ENCODE assay signal across 22 mouse cellular contexts in the genomic region with DNA sequence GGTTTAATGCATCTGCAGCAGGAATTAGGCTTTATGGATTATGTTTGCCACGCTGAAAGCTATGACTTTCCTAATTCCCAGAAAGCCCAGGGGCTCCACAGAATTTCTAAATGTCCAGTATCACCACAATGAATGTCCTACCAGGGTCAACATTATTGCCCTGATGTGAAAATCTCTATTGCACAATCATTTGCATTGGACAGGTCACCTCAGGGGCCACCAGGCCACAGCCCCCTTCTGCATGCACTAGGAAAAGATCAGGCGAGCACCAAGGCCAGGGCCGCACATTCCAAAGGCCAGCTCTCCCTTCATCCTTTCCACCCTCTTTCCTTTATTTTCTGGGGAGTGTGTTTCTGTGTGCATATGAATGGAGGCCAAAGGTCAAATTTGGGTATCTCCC.
"Had no signal": no experiment of that assay in that cellular context is flagged by ENCODE, and none has a peak within 500 bp of the region (broad histone marks: within the 10 kb centered on the region; RNA-seq: fewer than 3 reads in every experiment).

No protein-coding gene starts in this region.

- H3K4me3 ChIP-seq: layer of hippocampus, adult 2 months; left cerebral cortex, adult 2 months; limb, embryonic 13.5 days; lung, embryonic 15.5 days; megakaryocyte, embryonic 14.5 days; midbrain, embryonic 15.5 days; neural tube, embryonic 12.5 days; neural tube, embryonic 15.5 days had no signal

- ATAC-seq: intestine, embryonic 16.5 days; midbrain, embryonic 15.5 days had no signal

- H3K9me3 ChIP-seq: limb, embryonic 13.5 days; lung, embryonic 15.5 days; megakaryocyte, embryonic 14.5 days; midbrain, embryonic 15.5 days; neural tube, embryonic 12.5 days; neural tube, embryonic 15.5 days had no signal

- H3K27me3 ChIP-seq: lung, embryonic 15.5 days; megakaryocyte, embryonic 14.5 days; midbrain, embryonic 15.5 days; neural tube, embryonic 12.5 days; neural tube, embryonic 15.5 days had no signal

- H3K36me3 ChIP-seq: midbrain, embryonic 15.5 days; neural tube, embryonic 15.5 days had no signal

- H3K4me2 ChIP-seq: limb, embryonic 13.5 days; lung, embryonic 15.5 days; midbrain, embryonic 11.5 days; midbrain, embryonic 15.5 days; neural tube, embryonic 12.5 days; neural tube, embryonic 15.5 days had no signal

- H3K9ac ChIP-seq: limb, embryonic 13.5 days; lung, embryonic 15.5 days; midbrain, embryonic 15.5 days; neural tube, embryonic 12.5 days; neural tube, embryonic 15.5 days had no signal

- H3K27ac ChIP-seq: kidney, postnatal 0 days; layer of hippocampus, adult 2 months; left cerebral cortex, adult 2 months; limb, embryonic 13.5 days; lung, embryonic 15.5 days; midbrain, embryonic 15.5 days; neural tube, embryonic 12.5 days; neural tube, embryonic 15.5 days had no signal

- DNase-seq: kidney, adult 2 months; layer of hippocampus, adult 9-11 months; lung, adult 18-20 months; lung, postnatal 10 days; lung, postnatal 36 days; right cerebral cortex, adult 18-20 months; right cerebral cortex, postnatal 14 days; right cerebral cortex, postnatal 4 days; thymus, adult 2 months; thymus, postnatal 14 days; thymus, postnatal 4 days had no signal

- H3K4me1 ChIP-seq: megakaryocyte, embryonic 14.5 days had no signal
